Mouse (Mus musculus) urinary bladder, postnatal 10 days (tissue): ENCODE measurements around the gene Zfp777.

Experiments used
- DNase-seq: peaks from one replicate; pipeline ENCODE4 v3.0.0; 2022; ENCODE audit warnings: low spot score

Zfp777 gene

DNA sequence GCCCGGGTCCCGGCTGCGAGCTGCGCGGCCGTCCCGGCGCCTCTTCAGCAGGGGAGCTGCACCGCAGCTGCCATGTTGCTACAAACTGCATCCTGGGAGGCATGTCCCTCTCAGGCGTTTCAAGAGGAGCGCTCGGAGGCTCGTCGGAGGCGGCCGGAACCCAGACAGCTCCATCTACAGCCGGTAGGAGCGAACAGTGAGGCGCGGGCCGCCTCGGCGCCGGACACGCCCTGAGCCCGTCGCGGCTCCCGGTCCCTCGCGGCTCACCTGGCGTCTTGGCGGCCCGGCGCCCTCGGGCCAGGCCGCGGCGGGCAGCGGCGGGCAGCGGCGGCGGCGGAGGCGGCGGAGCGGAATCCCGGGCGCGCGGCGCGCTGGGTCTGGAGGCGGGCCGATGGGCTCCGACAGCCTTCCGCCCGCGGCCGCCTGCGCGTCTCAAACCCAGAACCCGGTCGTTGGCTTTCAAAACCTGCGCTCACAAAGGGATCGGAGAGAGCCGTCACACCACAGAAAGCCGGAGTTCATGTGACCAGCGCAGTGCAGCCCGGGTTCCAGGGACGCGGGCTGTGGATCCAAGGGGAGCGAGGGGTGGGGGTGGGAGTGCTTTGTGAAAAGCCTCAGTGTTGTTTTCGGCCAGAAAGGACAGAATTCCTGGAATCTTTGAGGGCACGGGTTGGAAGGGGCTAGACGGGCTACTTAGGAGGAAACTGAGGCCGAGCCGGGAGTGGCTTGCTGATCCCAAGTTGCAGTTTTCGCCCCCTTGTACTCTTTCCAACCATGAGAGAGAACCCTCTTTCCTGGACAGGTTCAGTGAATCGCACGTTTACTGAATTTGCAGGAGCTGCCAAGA is at the start of gene Zfp777:
TSS of gene Zfp777 (minus strand) at position 486 of the 847 bp plus-strand sequence.
- DNase-seq: peak; percentile 28

DNA sequence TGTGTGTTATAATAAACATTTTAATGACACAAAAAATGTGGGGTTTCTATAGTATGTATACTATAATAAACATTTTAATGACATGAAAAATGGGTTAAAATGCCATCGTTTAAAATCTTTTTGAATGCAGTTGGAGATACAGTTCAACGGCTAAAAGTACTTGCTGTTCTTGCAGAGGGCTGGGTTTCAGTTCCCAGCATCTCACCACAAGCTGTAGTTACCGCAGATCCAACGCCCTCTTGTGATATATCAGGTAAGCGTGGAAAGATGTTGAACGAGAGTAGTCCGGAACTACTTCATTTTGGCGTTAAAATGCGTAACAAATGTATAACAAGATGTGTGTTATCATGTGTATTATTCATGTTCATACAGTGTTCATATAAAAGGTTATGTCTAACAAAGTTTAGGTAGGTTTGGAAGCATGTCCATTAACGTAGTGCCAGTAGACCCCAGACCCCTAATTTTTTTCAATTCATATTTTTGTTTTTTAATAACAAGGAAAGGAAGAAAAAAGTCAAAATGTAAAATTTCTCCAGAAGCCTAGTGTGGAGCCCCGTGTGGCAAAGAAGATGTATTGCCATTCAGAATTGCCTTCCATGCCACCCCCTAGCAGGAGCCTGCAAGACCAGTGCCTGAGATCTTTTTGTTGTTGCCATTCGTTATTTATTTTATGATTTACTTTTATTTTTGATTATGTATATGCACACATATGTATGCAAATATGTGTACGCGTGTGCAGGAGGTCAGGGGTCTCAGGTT is 38.4 kb upstream of the Zfp777 start:
- DNase-seq: no peak

DNA sequence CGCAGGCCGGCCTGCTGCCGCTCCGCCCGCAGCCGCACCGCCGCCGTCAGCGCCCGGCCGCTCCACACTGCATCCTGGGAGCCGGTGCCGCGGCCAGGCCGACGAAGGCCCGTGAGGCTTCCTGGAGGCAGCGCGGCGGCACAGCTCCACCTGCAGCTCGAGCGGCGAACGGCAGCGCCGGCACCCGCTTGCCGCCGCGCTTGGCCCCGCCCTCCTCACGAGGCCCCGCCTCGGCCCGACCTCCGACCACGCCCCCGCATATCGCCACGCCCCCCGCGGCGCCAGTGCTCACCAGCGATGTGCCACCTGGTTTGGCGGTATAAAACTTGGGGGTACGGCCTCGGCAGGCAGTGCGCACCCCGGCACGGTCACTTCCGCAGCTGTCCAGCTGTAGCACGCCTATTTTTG is 37.8 kb upstream of the Zfp777 start, which contains the start of gene Zfp746:
TSS of gene Zfp746 (minus strand) at position 123 of the 408 bp plus-strand sequence.
- DNase-seq: peak; percentile 72

DNA sequence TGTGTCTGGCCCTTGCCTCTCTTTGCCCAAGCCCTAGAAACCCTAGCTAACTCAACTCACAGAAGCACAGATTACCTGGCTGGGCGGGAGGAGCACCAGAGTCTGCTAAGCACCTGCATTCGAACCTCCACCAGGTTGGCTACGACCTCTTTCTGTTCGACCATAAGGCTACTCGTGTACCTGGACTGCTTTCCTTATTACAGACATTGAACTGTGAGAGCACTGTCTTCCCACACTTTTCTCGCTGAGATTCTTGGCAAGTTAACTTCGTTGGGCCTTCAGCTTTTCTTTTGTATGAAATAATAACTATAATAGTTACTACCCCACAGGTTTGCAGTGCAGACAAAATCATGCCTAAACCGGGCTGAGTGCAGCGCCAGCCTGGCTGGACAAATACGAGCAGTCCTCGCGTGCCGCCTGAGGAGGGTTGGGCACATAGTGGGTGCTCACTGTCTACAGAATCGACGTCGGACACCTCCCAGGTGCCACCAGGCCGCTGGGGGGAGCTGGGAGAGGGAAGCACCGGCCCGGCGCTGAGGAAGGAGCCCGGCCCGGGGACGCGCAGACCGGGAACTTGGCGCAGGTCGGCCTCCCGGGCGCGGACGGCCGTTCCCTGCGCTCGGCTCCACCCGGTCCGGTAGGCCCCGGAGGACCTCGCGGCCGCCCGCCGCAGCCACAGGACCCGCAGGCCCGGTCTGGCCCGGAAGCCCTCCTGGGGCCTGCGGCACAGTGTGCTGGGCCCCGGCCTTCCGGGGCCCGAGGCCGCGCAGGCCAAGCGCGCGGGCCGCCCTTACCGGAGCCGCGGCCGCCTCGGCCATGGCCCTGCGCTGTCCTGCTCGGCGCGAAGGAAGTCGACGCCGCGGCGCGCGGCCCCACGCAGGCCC is 37.1 kb upstream of the Zfp777 start:
- peak; percentile 26 for DNase-seq

- DNase-seq: no peak
Observed at GRCm38 (mm10) chr6:48083733-48084191, 35.1 kb upstream of the Zfp777 start.

DNA sequence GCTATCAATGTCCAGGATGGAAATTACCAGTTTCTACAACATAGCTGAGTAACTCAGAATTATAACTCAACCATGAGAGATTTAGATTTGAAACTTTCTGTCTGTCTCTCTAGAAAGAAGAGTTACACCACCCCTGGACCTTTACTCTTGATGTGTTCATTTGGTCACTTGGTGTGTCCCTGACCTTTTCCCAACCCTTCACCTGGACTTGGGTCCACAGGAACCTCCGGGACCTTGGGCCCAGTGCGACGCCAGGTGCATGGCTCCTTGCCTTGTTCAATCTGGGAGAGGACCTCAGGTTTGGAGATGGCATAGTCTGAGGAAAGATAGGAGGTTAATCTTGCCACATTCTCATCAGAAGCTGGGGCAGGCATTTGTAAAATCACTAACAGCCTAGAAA is 33.2 kb upstream of the Zfp777 start:
- DNase-seq: no peak

GRCm38 (mm10) chr6:48081021-48081420 is 32.3 kb upstream of the Zfp777 start:
- DNase-seq: no peak

DNA sequence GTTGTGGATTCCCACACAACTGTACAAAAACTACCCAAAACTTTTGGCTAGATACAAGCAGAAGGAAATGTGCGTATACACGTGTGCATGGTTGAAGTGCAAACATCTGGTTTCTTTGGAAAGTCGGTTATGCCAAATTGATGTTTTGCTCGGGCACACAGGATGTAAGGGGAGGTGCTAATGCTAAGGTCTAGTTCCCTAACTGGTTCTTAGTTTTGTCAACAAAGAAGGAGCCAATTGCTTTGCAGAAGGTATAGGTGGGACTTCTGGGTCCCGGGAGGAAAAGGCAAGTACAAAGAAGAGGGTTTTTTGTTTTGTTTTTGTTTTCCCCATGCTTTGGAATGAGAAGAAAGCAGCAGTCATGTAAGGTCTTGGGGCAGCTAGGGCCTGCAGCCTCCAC is 24.6 kb upstream of the Zfp777 start:
- no peak for DNase-seq

DNA sequence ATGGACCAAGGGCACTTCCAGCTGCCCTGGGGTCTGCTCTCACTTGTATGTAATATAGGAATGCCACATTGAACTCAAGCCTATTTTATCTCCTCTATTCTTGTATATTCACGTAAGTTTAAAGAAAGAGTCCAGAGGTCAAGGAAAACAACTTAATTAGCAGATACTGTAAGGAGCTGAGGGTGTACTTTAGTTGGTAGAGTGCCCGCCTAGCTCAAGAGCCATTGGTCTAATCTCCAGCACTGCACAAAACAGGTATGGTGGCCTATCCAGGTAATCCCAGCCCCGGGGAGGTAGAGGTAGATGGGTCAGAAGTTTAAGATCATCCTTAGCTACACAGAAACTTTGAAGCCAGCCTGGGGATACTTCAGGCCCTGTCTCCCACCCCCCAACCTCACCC is 18.8 kb upstream of the Zfp777 start:
- DNase-seq: no peak

DNA sequence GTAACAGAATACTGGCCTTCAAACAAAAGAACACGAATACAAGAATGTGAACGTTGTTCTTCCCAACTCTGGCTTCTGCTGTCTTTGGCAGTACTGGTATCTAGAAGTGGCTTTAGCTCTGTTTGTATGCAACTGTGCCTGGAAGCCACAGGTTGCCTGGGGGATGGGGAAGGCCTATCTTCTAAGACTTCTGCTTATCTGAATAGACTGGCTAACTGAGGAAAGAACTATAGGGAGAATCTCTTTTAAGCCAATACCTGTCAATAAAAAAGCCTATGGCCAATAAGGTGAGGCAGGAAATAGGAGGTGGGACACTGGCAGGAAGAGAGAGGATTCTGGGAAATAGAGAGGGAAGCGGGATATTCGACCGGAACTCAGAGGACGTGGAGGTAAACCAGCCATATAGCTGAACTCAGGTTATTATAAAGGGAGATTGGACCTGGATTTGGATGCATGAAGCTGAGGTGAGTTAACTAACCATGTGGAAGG is 16.9 kb upstream of the Zfp777 start:
- DNase-seq: no peak

DNA sequence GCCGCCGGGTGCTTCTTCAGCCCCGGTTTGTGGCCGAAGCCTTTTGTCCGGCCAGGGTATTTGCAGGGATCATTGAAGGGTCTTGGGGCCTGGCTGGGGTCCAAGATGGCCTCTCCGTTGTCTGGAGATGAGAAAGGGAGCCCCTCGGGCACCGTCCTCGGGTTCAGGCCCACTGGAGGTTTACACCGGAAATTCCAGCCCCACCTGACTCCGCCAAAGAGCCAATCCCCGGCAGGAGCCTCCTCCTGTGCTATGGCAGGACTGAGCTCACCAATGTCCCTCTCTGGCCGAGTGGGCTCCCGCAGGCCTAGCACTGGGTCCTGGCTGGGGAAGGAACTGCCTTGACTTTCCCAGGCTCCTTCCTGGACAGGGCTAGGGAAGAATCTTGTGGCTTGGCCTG is 15.7 kb upstream of the Zfp777 start:
- no peak for DNase-seq

- DNase-seq: no peak
Observed at GRCm38 (mm10) chr6:48063940-48064339, 15.2 kb upstream of the Zfp777 start.

DNA sequence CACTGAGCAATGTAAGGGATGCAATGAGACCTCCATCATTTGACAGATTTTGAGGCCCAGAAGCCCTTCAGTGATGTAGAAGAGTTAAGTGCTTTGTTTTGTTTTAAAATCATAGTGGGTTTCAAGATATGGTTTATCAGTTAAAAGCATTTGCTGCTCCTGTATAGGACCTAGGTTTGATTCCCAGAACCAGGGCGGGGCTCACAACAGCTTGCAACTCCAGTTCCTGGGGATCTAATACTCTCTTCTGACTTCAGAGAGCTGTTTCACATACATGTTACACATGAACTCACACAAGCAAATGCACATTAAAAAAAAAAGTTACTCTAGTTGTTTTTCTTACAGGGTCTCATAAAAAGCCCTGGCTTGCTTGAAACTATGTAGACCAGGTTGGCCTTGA is 12.2 kb upstream of the Zfp777 start:
- no peak for DNase-seq

- DNase-seq: no peak
Observed at GRCm38 (mm10) chr6:48060421-48060820, 11.7 kb upstream of the Zfp777 start.

- no peak for DNase-seq
Observed at GRCm38 (mm10) chr6:48052136-48052535, 3.4 kb upstream of the Zfp777 start.

DNA sequence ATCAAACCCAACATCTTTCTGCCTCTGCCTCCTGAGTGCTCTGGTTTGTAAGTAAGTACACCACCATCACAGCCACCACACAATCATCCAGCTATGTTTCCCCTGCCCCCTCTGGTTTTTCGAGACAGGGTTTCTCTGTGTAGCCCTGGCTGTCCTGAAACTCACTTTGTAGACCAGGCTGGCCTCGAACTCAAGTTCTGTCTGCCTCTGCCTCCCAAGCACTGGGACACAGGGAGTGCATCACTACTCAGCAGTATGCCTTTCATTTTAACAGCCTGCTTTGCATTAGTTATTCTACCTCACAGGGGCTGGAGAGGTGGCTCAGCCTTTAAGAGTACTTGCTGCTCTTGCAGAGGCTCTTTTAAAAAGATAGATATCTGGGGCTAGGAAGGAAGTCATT is 3.0 kb upstream of the Zfp777 start:
- no peak for DNase-seq

GRCm38 (mm10) chr6:48049273-48050065 is 758 bp upstream of the Zfp777 start:
- DNase-seq: no peak

GRCm38 (mm10) chr6:48047450-48048351 is 1.0 kb downstream of the Zfp777 start:
- DNase-seq: no peak

GRCm38 (mm10) chr6:48047114-48047449 is 1.6 kb downstream of the Zfp777 start:
- DNase-seq: no peak

DNA sequence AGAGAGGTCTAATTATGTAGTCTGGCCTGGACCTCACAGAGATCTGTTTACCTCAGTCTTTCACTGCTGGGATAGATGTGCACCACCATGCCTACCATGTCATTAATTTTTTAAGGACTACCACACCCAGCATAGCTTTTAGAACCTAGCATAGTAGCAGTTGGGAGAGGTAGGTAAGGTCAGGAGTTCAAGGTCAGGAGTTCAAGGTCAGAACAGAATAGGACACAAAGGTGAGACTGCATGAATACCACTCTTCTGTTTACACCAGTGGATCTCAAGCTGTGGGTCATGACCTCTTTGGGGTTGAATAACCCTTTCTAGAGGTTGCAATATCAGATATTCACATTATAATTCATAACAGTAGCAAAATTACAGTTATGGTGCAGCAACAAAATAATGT is 16.1 kb downstream of the Zfp777 start:
- no peak for DNase-seq
